Mouse (Mus musculus) retina, embryonic 14.5 days (tissue): ENCODE results near the gene Ppm1b.

Source experiments
- DNase-seq: peaks from one replicate; pipeline ENCODE4 v3.0.0-alpha.2; 2015; ENCODE audit warnings: low spot score

Ppm1b gene

GRCm38 (mm10) chr17:84958411-84958911 lies 1.9 kb downstream of the Ppm1b start:
- no peak for DNase-seq

GRCm38 (mm10) chr17:84958986-84959664 lies 2.6 kb downstream of the Ppm1b start:
- no peak for DNase-seq

GRCm38 (mm10) chr17:84959665-84960020 lies 3.1 kb downstream of the Ppm1b start:
- DNase-seq: no peak

- no peak for DNase-seq
Measured at GRCm38 (mm10) chr17:84960136-84960535, 3.6 kb downstream of the Ppm1b start.

GRCm38 (mm10) chr17:84962046-84962445 lies 5.5 kb downstream of the Ppm1b start:
- DNase-seq: no peak

GRCm38 (mm10) chr17:84963651-84964050 lies 7.1 kb downstream of the Ppm1b start:
- DNase-seq: no peak

- DNase-seq: no peak
Measured at GRCm38 (mm10) chr17:84966231-84966630, 9.7 kb downstream of the Ppm1b start.

- no peak for DNase-seq
Measured at GRCm38 (mm10) chr17:84967045-84967444, 10.5 kb downstream of the Ppm1b start.

GRCm38 (mm10) chr17:84969916-84970315 lies 13.4 kb downstream of the Ppm1b start:
- peak; percentile 38 for DNase-seq

- DNase-seq: no peak
Measured at GRCm38 (mm10) chr17:84981721-84982120, 25.2 kb downstream of the Ppm1b start.

GRCm38 (mm10) chr17:84982735-84983134 lies 26.2 kb downstream of the Ppm1b start:
- no peak for DNase-seq

GRCm38 (mm10) chr17:84986368-84986767 lies 29.8 kb downstream of the Ppm1b start:
- no peak for DNase-seq

- DNase-seq: no peak
Measured at GRCm38 (mm10) chr17:84987834-84988410, 31.4 kb downstream of the Ppm1b start.

- no peak for DNase-seq
Measured at GRCm38 (mm10) chr17:84988514-84988913, 32.0 kb downstream of the Ppm1b start.

GRCm38 (mm10) chr17:84995844-84996243 lies 39.3 kb downstream of the Ppm1b start:
- DNase-seq: no peak

GRCm38 (mm10) chr17:84997639-84998038 lies 41.1 kb downstream of the Ppm1b start:
- no peak for DNase-seq

- no peak for DNase-seq
Measured at GRCm38 (mm10) chr17:84999636-85000035, 43.1 kb downstream of the Ppm1b start.

- no peak for DNase-seq
Measured at GRCm38 (mm10) chr17:85013485-85013884, 56.9 kb downstream of the Ppm1b start.

GRCm38 (mm10) chr17:85014632-85015031 lies 58.1 kb downstream of the Ppm1b start:
- DNase-seq: no peak

- DNase-seq: no peak
Measured at GRCm38 (mm10) chr17:85018344-85018743, 61.8 kb downstream of the Ppm1b start.

- DNase-seq: no peak
Measured at GRCm38 (mm10) chr17:85018794-85019193, 62.3 kb downstream of the Ppm1b start.

- no peak for DNase-seq
Measured at GRCm38 (mm10) chr17:85020343-85020742, 63.8 kb downstream of the Ppm1b start.

GRCm38 (mm10) chr17:85023247-85024167 lies 67.0 kb downstream of the Ppm1b start:
- DNase-seq: peak; percentile 91
